8 mouse cellular contexts compared by ENCODE assay signal in the genomic region with DNA sequence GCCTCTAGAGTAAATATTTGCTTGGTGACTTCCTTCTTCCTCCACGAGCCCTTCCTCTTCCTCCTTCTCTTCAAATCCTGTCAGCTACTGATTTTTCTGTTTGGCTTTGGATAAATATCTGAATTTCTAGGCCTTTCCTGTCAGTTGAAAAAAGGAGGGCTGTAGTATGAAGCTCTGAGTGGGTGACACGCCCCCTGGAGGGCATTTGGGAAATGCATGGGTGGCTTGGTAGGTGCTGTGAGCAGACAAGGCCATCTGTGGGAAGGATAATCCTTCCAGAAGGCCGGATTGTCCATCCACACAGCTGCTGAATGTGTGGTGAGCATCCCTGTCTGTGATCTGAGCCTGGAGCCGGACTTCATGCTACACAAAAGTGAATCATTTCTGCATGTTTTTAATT. TPM values are rescaled to one million over a fixed set of nuclear protein-coding genes. Genes with fewer than 3 reads are reported as not detected.
A peak's percentile ranks its signal among the peaks of the same experiment; 100 is the strongest.
DNase-seq lines count a peak whose midpoint lies in the region; ATAC-seq and TF ChIP-seq lines count a peak whose summit lies in the region.

No protein-coding gene starts in this region.

- H3K27me3 ChIP-seq in cerebellum, adult 2 months (ENCODE audit: control insufficient read depth, insufficient read depth, low read length), result no peaks in the 10 kb centered on the region

- intact Hi-C loops in left cerebral cortex, adult 2 months (cut with DNase I), result no loop called here
- intact Hi-C loops in left cerebral cortex, postnatal 36 days (cut with DNase I), result no loop called here
- intact Hi-C loops in heart, postnatal 14 days (cut with DNase I), result no loop called here

- ATAC-seq in megakaryocyte progenitor cell, adult 5-6 weeks (replicated peaks; ENCODE audit: poor library complexity), result peak; percentile 58
- no peak for ATAC-seq in erythroid progenitor cell, adult 5-6 weeks (replicated peaks; ENCODE audit: low FRiP score, poor library complexity, severe bottlenecking)

- 55% methylated on average over 4 of the region's 4 CpGs for WGBS in cerebellum, adult 2 months

- no peak overlapping the region for H3K27ac ChIP-seq in cerebellum, adult 2 months (ENCODE audit: insufficient read depth, low read length)
- H3K27ac ChIP-seq in left cerebral cortex, adult 2 months, result no peak overlapping the region

- no peak for DNase-seq in cerebellum, adult 2 months
- DNase-seq in cerebellum, adult 9-11 months, result no peak
- DNase-seq in left cerebral cortex, adult 2 months (ENCODE audit: extremely low spot score in 1 of 2, low spot score in 2 of 2), result peak in 1 of 2 experiments; percentile 47
- no peak for DNase-seq in left cerebral cortex, postnatal 36 days (ENCODE audit: low spot score in 2 of 2)
- peak; percentile 24 for DNase-seq in T-cell, adult 2 months (ENCODE audit: low spot score)
- DNase-seq in heart, postnatal 14 days, result peak; percentile 17 to 49

- peaks cover 25% of the 10 kb centered on the region for H3K4me1 ChIP-seq in cerebellum, adult 2 months (ENCODE audit: control insufficient read depth, insufficient read depth, low read length)

- TF ChIP-seq POLR2A in cerebellum, adult 2 months (IDR thresholded peaks at IDR 0.05; ENCODE audit: borderline replicate concordance, insufficient read depth, low read length), result no peak

- no peak overlapping the region for H3K4me3 ChIP-seq in cerebellum, adult 2 months (replicated peaks; ENCODE audit: insufficient read depth, low read depth, low read length)
- no peak overlapping the region for H3K4me3 ChIP-seq in left cerebral cortex, adult 2 months

- peak; percentile 50; the same call in 1 of the 2 replicates for TF ChIP-seq CTCF in cerebellum, adult 2 months (IDR thresholded peaks at IDR 0.05; ENCODE audit: borderline replicate concordance, insufficient read depth, low read depth, low read length)
- peak; percentile 59 for TF ChIP-seq CTCF in left cerebral cortex, adult 2 months (IDR thresholded peaks at IDR 0.05)

RNA-seq across cellular contexts. Expression of a gene that starts 48.8 kb away (rescaled TPM):
- 28.4 and 34.8 TPM in 2 replicates for polyA plus RNA-seq in cerebellum, adult 2 months (2012; rRNA removed)
- 10 to 100 TPM; 41.6 to 50.4 TPM for total RNA-seq in left cerebral cortex, adult 2 months (2021)
- total RNA-seq in left cerebral cortex, postnatal 36 days (2021), result 10 to 100 TPM; 34.9 to 39.3 TPM
- total RNA-seq in heart, postnatal 14 days (2021), result 1 to 10 TPM; 8.6 to 9.6 TPM
- 7.0 and 10.0 TPM in 2 replicates for total RNA-seq in megakaryocyte progenitor cell, adult 5-6 weeks (2015)
- total RNA-seq in megakaryocyte progenitor cell, adult 5-6 weeks (2017), result 10.9 and 11.4 TPM in 2 replicates
- 5.8 and 12.6 TPM in 2 replicates for total RNA-seq in erythroid progenitor cell, adult 5-6 weeks (2015; ENCODE audit: low replicate concordance)
- 4.7 and 5.4 TPM in 2 replicates for total RNA-seq in erythroid progenitor cell, adult 5-6 weeks (2017; ENCODE audit: low replicate concordance)

Comparison
In these comparisons a context has a peak if more than half of its experiments do, and no peak if none do; other contexts are left out.
1. DNase-seq: peak in T-cell, adult 2 months (single experiment) and heart, postnatal 14 days (2 of 2); none in cerebellum, adult 2 months (0 of 2), cerebellum, adult 9-11 months (single experiment) and left cerebral cortex, postnatal 36 days (0 of 2).